Mouse (Mus musculus) hindbrain, embryonic 16.5 days (tissue): ENCODE measurements at regions not wholly inside any gene's neighbourhood (a gene's known extent, or its start where the extent isn't known, plus 50 kb on each side); places are given as distances from the start of the nearest gene placed in this dataset.
A peak's percentile ranks its signal among the peaks of the same experiment; 100 is the strongest.

Experiments used
- ATAC-seq: fragments of 200-750 bp; cut with Nextera tagmentation; 2 replicates; pipeline ENCODE4 v1.8.0; 2017; ENCODE audit warnings: moderate TSS enrichment, moderate library complexity
- H3K27ac ChIP-seq: fragments of 300-500 bp; sonication (generic); 2 replicates; pipeline ENCODE4 v1.5.1; 2014; ENCODE audit warnings: low read depth, mild to moderate bottlenecking, control low read depth, low read length, moderate library complexity
- H3K27me3 ChIP-seq: fragments of 300-500 bp; sonication (generic); replicated peaks from 2 replicates; pipeline ENCODE4 v1.6.1; 2014; ENCODE audit warnings: low read length; ENCODE audit not compliant: control insufficient read depth, insufficient read depth
- H3K36me3 ChIP-seq: fragments of 300-500 bp; sonication (generic); 2 replicates; pipeline ENCODE4 v1.6.1; 2014; ENCODE audit warnings: mild to moderate bottlenecking, low read length, moderate library complexity, mixed read lengths; ENCODE audit not compliant: control insufficient read depth, insufficient read depth
- H3K4me1 ChIP-seq: fragments of 300-500 bp; sonication (generic); 2 replicates; pipeline ENCODE4 v1.6.1; 2014; ENCODE audit warnings: low read depth, low read length; ENCODE audit not compliant: control insufficient read depth, insufficient read depth
- H3K4me2 ChIP-seq: fragments of 300-500 bp; sonication (generic); 2 replicates; pipeline ENCODE4 v1.6.1; 2014; ENCODE audit warnings: mild to moderate bottlenecking, low read length, control low read depth, moderate library complexity
- H3K4me3 ChIP-seq: fragments of 300-500 bp; sonication (generic); 2 replicates; pipeline ENCODE4 v1.5.1; 2014; ENCODE audit warnings: mild to moderate bottlenecking, low read length, control low read depth, moderate library complexity
- H3K9ac ChIP-seq: fragments of 300-500 bp; sonication (generic); 2 replicates; pipeline ENCODE4 v1.6.1; 2014; ENCODE audit warnings: low read depth, mild to moderate bottlenecking, control low read depth, low read length, moderate library complexity
- H3K9me3 ChIP-seq: fragments of 300-500 bp; sonication (generic); 2 replicates; pipeline ENCODE4 v1.6.1; 2014; ENCODE audit warnings: mild to moderate bottlenecking, low read length, moderate library complexity; ENCODE audit not compliant: control insufficient read depth
- WGBS: fragments of 180-500 bp; shearing (Covaris S2); extraction: QIAGEN DNeasy Blood & Tissue Kit; methylation state at CpG from one replicate; pipeline ENCODE4 v1.1.7; 2014; 5-methylcytosine and 5-hydroxymethylcytosine counted together

- no peaks in the 10 kb centered on the region for H3K9me3 ChIP-seq
- H3K36me3 ChIP-seq: no peaks in the 10 kb centered on the region
- H3K4me3 ChIP-seq: no peak overlapping the region
- H3K4me1 ChIP-seq: peaks cover 7% of the 10 kb centered on the region
- no peaks in the 10 kb centered on the region for H3K27me3 ChIP-seq
- H3K4me2 ChIP-seq: no peak overlapping the region
- 0 out of 2 replicates have a peak overlapping the region, but pooled peaks have one; percentile 30 for H3K27ac ChIP-seq
- H3K9ac ChIP-seq: no peak overlapping the region
- WGBS: 75% methylated on average over 6 of the region's 6 CpGs
- no peak; the same call in 1 of the 2 replicates for ATAC-seq
Observed at GRCm38 (mm10) chr14:67142556-67143250, 1133.7 kb upstream of the Gulo start.

DNA sequence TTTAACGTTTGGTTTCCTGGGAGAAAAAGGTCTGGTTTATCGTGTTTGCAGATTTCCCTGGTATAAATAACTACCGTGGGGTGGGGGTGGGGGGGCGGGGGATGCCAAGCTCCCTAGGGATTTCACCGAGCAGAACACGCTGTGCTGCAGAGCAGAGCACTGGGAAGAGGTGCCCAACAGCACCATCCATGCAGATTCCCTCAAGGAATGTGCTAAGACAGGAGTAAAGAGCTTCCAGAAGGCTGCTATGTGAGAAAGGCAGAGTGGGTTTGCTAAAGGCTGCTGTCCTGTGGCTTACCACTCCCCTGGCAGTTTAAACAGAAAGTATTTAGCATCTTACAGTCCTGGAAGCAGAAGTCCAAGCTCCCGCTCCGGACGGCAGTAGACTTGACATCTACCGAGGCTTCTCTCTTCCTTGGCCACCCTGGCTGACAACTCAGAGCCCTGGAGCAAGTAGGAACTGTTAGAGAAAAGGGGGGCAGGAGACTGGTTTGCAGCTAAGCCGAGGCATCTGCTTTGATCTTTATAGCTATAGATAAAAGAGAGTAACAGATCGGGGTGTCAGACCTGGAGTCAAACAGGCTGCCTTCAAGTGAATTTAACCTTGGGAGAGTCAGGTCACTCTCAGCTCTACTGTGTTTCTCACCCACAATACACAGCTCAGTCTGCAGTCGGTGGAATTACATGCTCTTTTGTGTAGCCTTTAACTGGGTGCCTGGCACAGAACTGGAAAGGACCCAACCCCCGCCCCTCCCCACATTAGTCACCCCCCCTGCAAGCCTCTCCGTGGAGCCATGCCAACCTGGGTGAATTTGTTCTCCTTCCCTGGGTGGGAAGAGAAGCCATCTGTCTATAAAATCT lies 1132.8 kb upstream of the Gulo start:
- H3K9me3 ChIP-seq: no peaks in the 10 kb centered on the region
- 30% methylated on average over 15 of the region's 15 CpGs for WGBS
- peak overlapping the region; percentile 30; the same call in 1 of the 2 replicates for H3K27ac ChIP-seq
- peak overlapping the region; percentile 31; the same call in 1 of the 2 replicates for H3K4me2 ChIP-seq
- no peaks in the 10 kb centered on the region for H3K27me3 ChIP-seq
- peak; percentile 71 for ATAC-seq
- H3K9ac ChIP-seq: peak overlapping the region; percentile 1
- peaks cover 7% of the 10 kb centered on the region for H3K4me1 ChIP-seq
- H3K36me3 ChIP-seq: no peaks in the 10 kb centered on the region
- H3K4me3 ChIP-seq: no peak overlapping the region

GRCm38 (mm10) chr14:67141151-67141550 lies 1132.1 kb upstream of the Gulo start:
- Histone ChIP-seq H3K9me3 (no peaks in the 10 kb centered on the region), H3K36me3 (no peaks in the 10 kb centered on the region), H3K27me3 (no peaks in the 10 kb centered on the region), H3K27ac (no peak overlapping the region), H3K4me1 (peaks cover 7% of the 10 kb centered on the region), H3K4me3 (no peak overlapping the region), H3K9ac (no peak overlapping the region), H3K4me2 (no peak overlapping the region)
- WGBS: 72% methylated on average over 7 of the region's 7 CpGs
- ATAC-seq: no peak

DNA sequence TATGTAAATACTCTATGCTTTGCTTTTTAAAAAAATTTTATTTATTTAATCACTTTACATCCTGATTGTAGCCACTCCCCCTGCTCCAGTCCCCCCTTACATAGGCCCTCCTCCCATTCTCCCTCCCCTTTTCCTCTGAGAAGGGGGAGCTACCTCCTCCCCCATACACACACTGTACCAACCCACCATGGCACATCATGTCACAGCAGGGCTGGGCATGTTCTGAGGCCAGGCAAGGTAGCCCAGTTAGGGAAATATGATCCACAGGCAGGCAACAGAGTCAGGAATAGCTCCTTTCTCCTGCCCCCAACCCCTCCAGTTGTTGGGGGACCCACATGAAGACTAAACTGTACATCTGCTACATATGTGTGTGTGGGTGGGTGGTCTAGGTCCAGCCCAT lies 1130.7 kb upstream of the Gulo start:
- H3K27me3 ChIP-seq: no peaks in the 10 kb centered on the region
- no peak overlapping the region for H3K4me3 ChIP-seq
- no peak for ATAC-seq
- H3K9ac ChIP-seq: no peak overlapping the region
- peaks cover 18% of the 10 kb centered on the region for H3K4me1 ChIP-seq
- no peaks in the 10 kb centered on the region for H3K9me3 ChIP-seq
- H3K4me2 ChIP-seq: no peak overlapping the region
- no peak overlapping the region for H3K27ac ChIP-seq
- H3K36me3 ChIP-seq: no peaks in the 10 kb centered on the region

DNA sequence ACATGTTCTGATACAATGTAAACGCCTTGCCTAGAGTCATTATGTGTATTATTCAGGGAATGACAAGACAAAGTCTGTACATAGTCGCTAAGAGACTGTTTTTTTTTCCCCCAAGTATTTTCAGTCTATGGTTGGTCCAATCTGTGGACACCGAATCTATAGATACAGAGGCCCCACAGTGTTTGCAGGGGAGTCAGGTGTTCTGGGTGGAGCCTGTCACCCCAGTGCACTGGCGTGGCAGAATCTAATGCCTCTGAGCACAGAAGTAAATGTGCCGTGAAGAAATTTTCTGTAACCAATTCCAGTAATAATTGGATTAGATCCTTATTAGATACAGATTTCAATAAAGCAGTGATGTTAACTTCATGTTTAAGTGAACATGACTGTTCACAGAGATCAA lies 1130.1 kb upstream of the Gulo start:
- WGBS: 69% methylated on average over 5 of the region's 5 CpGs
- Histone ChIP-seq H3K9me3 (no peaks in the 10 kb centered on the region), H3K27me3 (no peaks in the 10 kb centered on the region), H3K36me3 (no peaks in the 10 kb centered on the region), H3K27ac (no peak overlapping the region), H3K9ac (no peak overlapping the region), H3K4me3 (no peak overlapping the region), H3K4me1 (peaks cover 18% of the 10 kb centered on the region), H3K4me2 (no peak overlapping the region)
- ATAC-seq: no peak

GRCm38 (mm10) chr14:67136141-67136498 lies 1127.1 kb upstream of the Gulo start:
- ATAC-seq: no peak
- Histone ChIP-seq H3K27me3 (no peaks in the 10 kb centered on the region), H3K9me3 (no peaks in the 10 kb centered on the region), H3K36me3 (no peaks in the 10 kb centered on the region), H3K4me1 (peaks cover 11% of the 10 kb centered on the region), H3K4me2 (no peak overlapping the region), H3K27ac (no peak overlapping the region), H3K9ac (no peak overlapping the region), H3K4me3 (no peak overlapping the region)
- WGBS: 19% methylated on average over 2 of the region's 2 CpGs

- Histone ChIP-seq H3K4me2 (peak overlapping the region; percentile 23; the same call in 1 of the 2 replicates), H3K4me3 (no peak overlapping the region), H3K27me3 (no peaks in the 10 kb centered on the region), H3K36me3 (no peaks in the 10 kb centered on the region), H3K9ac (peak overlapping the region; percentile 38; the same call in 1 of the 2 replicates), H3K27ac (peak overlapping the region; percentile 58), H3K4me1 (peaks cover 11% of the 10 kb centered on the region), H3K9me3 (no peaks in the 10 kb centered on the region)
- WGBS: 20% methylated on average over 18 of the region's 18 CpGs
- ATAC-seq: peak; percentile 91
Observed at GRCm38 (mm10) chr14:67135221-67136140, 1126.5 kb upstream of the Gulo start.

GRCm38 (mm10) chr14:67133221-67133620 lies 1124.2 kb upstream of the Gulo start:
- H3K9ac ChIP-seq: no peak overlapping the region
- H3K4me2 ChIP-seq: no peak overlapping the region
- no peak for ATAC-seq
- peaks cover 11% of the 10 kb centered on the region for H3K4me1 ChIP-seq
- 64% methylated on average over 6 of the region's 6 CpGs for WGBS
- H3K36me3 ChIP-seq: no peaks in the 10 kb centered on the region
- H3K9me3 ChIP-seq: peaks cover 2% of the 10 kb centered on the region; the same call in 1 of the 2 replicates
- H3K27ac ChIP-seq: peak overlapping the region; percentile 14; the same call in 1 of the 2 replicates
- no peak overlapping the region for H3K4me3 ChIP-seq
- no peaks in the 10 kb centered on the region for H3K27me3 ChIP-seq
